ENCODE assay signal across 8 mouse cellular contexts in the genomic region with DNA sequence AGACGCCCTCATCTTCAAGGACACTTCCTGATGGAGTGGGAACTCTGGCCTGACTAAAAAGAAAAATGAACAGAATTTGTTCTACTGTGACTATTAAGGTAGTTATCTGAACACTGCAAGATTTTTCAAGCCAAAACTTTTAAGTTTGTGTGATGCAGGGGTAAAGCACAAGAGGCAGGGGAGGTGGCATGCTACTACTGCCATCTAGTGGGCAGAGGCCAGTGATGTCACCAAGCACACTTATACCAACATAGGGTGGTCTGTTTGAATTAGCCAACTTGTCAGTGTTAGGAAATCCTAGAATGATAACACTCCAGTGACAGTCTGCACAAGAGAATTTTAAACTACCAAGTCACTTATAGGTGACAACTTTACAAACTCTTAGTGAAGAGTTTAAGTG. TPM values are rescaled to one million over a fixed set of nuclear protein-coding genes. Genes with fewer than 3 reads are reported as not detected.
A peak's percentile ranks its signal among the peaks of the same experiment; 100 is the strongest.
DNase-seq lines count a peak whose midpoint lies in the region; ATAC-seq and TF ChIP-seq lines count a peak whose summit lies in the region.

No protein-coding gene starts in this region.

- peaks cover 54% of the 10 kb centered on the region for H3K36me3 ChIP-seq in forebrain, embryonic 15.5 days
- H3K36me3 ChIP-seq in forebrain, embryonic 10.5 days (replicated peaks): peaks cover 85% of the 10 kb centered on the region
- H3K36me3 ChIP-seq in lung, postnatal 0 days (ENCODE audit: insufficient read depth, low read length): peaks cover 18% of the 10 kb centered on the region

- no peak overlapping the region for H3K9ac ChIP-seq in forebrain, embryonic 15.5 days (replicated peaks)
- no peak overlapping the region for H3K9ac ChIP-seq in lung, postnatal 0 days (replicated peaks; ENCODE audit: low read depth)

- no peak overlapping the region for H3K4me3 ChIP-seq in forebrain, embryonic 15.5 days
- H3K4me3 ChIP-seq in forebrain, embryonic 10.5 days: no peak overlapping the region
- H3K4me3 ChIP-seq in lung, postnatal 0 days (ENCODE audit: low read depth, low read length): no peak overlapping the region

- no peak for DNase-seq in forebrain, embryonic 10.5 days (ENCODE audit: extremely low spot score, low spot score)
- peak; percentile 58 to 59 for DNase-seq in right cerebral cortex, postnatal 10 days (ENCODE audit: low spot score in 2 of 2)
- DNase-seq in right cerebral cortex, adult 18-20 months: no peak
- DNase-seq in cerebellum, postnatal 25 days: peak; percentile 34 to 59
- DNase-seq in induced T-regulatory cell, adult 2 months (ENCODE audit: low read depth): peak; percentile 80
- peak; percentile 69 for DNase-seq in lung, postnatal 0 days (ENCODE audit: low spot score)
- peak; percentile 12 for DNase-seq in spleen, adult 12 weeks (ENCODE audit: low spot score)

- 0 out of 2 replicates have a peak, but pooled peaks have one; percentile 48 for ATAC-seq in forebrain, embryonic 15.5 days (replicated peaks)
- peak; percentile 71 for ATAC-seq in lung, postnatal 0 days

- H3K4me1 ChIP-seq in forebrain, embryonic 15.5 days: peaks cover 14% of the 10 kb centered on the region
- H3K4me1 ChIP-seq in forebrain, embryonic 10.5 days: peaks cover 4% of the 10 kb centered on the region; the same call in 1 of the 2 replicates
- no peaks in the 10 kb centered on the region; the same call in 1 of the 2 replicates for H3K4me1 ChIP-seq in lung, postnatal 0 days (ENCODE audit: insufficient read depth, low read depth, low read length)

- no peak overlapping the region for H3K27ac ChIP-seq in forebrain, embryonic 15.5 days (replicated peaks)
- H3K27ac ChIP-seq in forebrain, embryonic 10.5 days: no peak overlapping the region
- no peak overlapping the region for H3K27ac ChIP-seq in lung, postnatal 0 days (ENCODE audit: low read length)

- no peak for TF ChIP-seq EP300 in lung, postnatal 0 days (IDR thresholded peaks at IDR 0.05)

- H3K9me3 ChIP-seq in forebrain, embryonic 15.5 days: no peaks in the 10 kb centered on the region
- no peaks in the 10 kb centered on the region for H3K9me3 ChIP-seq in forebrain, embryonic 10.5 days
- H3K9me3 ChIP-seq in lung, postnatal 0 days (ENCODE audit: low read length): no peaks in the 10 kb centered on the region

- WGBS in forebrain, embryonic 15.5 days: 88% methylated on average over 1 of the region's 1 CpGs
- WGBS in forebrain, embryonic 10.5 days: 93% methylated on average over 1 of the region's 1 CpGs
- 96% methylated on average over 1 of the region's 1 CpGs for WGBS in lung, postnatal 0 days

- H3K27me3 ChIP-seq in forebrain, embryonic 15.5 days: no peaks in the 10 kb centered on the region
- H3K27me3 ChIP-seq in forebrain, embryonic 10.5 days (ENCODE audit: poor library complexity, severe bottlenecking): no peaks in the 10 kb centered on the region
- H3K27me3 ChIP-seq in lung, postnatal 0 days (replicated peaks; ENCODE audit: insufficient read depth, low read length): no peaks in the 10 kb centered on the region

- TF ChIP-seq CTCF in lung, postnatal 0 days (IDR thresholded peaks at IDR 0.05): peak; percentile 85

- no peak overlapping the region for H3K4me2 ChIP-seq in forebrain, embryonic 15.5 days (replicated peaks)
- no peak overlapping the region for H3K4me2 ChIP-seq in lung, postnatal 0 days (replicated peaks; ENCODE audit: low read depth, low read length)

RNA-seq across cellular contexts. Expression of gene Snu13, which starts 6.7 kb away (rescaled TPM):
- polyA plus RNA-seq in forebrain, embryonic 15.5 days (2015; fragmentation: Nextera tagmentation; extraction: Ambion mirVana): 258 and 264 TPM in 2 replicates
- polyA plus RNA-seq in forebrain, embryonic 10.5 days (2016; fragmentation: Nextera tagmentation; extraction: Ambion mirVana): 386 and 402 TPM in 2 replicates
- 131 and 139 TPM in 2 replicates for polyA plus RNA-seq in lung, postnatal 0 days (2015; fragmentation: Nextera tagmentation; extraction: Ambion mirVana)

RNA-seq across cellular contexts. Expression of gene Desi1, which starts 7.0 kb away (rescaled TPM):
- 42.3 and 44.7 TPM in 2 replicates for polyA plus RNA-seq in forebrain, embryonic 15.5 days (2015; fragmentation: Nextera tagmentation; extraction: Ambion mirVana)
- 35.2 and 36.5 TPM in 2 replicates for polyA plus RNA-seq in forebrain, embryonic 10.5 days (2016; fragmentation: Nextera tagmentation; extraction: Ambion mirVana)
- 14.5 and 17.1 TPM in 2 replicates for polyA plus RNA-seq in lung, postnatal 0 days (2015; fragmentation: Nextera tagmentation; extraction: Ambion mirVana)

RNA-seq across cellular contexts. Expression of gene 4930407I10Rik, which starts 18.3 kb away (rescaled TPM):
- not detected in 2 replicates for polyA plus RNA-seq in forebrain, embryonic 15.5 days (2015; fragmentation: Nextera tagmentation; extraction: Ambion mirVana)
- polyA plus RNA-seq in forebrain, embryonic 10.5 days (2016; fragmentation: Nextera tagmentation; extraction: Ambion mirVana): not detected in 2 replicates
- polyA plus RNA-seq in lung, postnatal 0 days (2015; fragmentation: Nextera tagmentation; extraction: Ambion mirVana): not detected in 2 replicates

RNA-seq across cellular contexts. Expression of gene Mei1, which starts 29.1 kb away (rescaled TPM):
- polyA plus RNA-seq in forebrain, embryonic 15.5 days (2015; fragmentation: Nextera tagmentation; extraction: Ambion mirVana): not detected in 2 replicates
- 0.06 and 0.11 TPM in 2 replicates for polyA plus RNA-seq in forebrain, embryonic 10.5 days (2016; fragmentation: Nextera tagmentation; extraction: Ambion mirVana)
- not detected in 2 replicates for polyA plus RNA-seq in lung, postnatal 0 days (2015; fragmentation: Nextera tagmentation; extraction: Ambion mirVana)

RNA-seq across cellular contexts. Expression of gene Xrcc6, which starts 53.0 kb away (rescaled TPM):
- 58.9 and 59.5 TPM in 2 replicates for polyA plus RNA-seq in forebrain, embryonic 15.5 days (2015; fragmentation: Nextera tagmentation; extraction: Ambion mirVana)
- polyA plus RNA-seq in forebrain, embryonic 10.5 days (2016; fragmentation: Nextera tagmentation; extraction: Ambion mirVana): 90.8 and 94.9 TPM in 2 replicates
- polyA plus RNA-seq in lung, postnatal 0 days (2015; fragmentation: Nextera tagmentation; extraction: Ambion mirVana): 19.6 and 24.6 TPM in 2 replicates

Comparison
In these comparisons a context has a peak if more than half of its experiments do, and no peak if none do; other contexts are left out.
1. DNase-seq: peak in right cerebral cortex, postnatal 10 days (2 of 2), cerebellum, postnatal 25 days (2 of 2), induced T-regulatory cell, adult 2 months (single experiment), lung, postnatal 0 days (single experiment) and spleen, adult 12 weeks (single experiment); none in forebrain, embryonic 10.5 days (single experiment) and right cerebral cortex, adult 18-20 months (single experiment).